Mouse (Mus musculus): ENCODE data around the gene P2rx4. TPM values are rescaled to one million over a fixed set of nuclear protein-coding genes. Genes with fewer than 3 reads are reported as not detected.
"Not testable (repeated sequence)": the region's sequence is repeated elsewhere in the genome, so short reads cannot be mapped to it uniquely, and the experiment has no call there.

Gene P2rx4
- polyA plus RNA-seq (2016; fragmentation: Nextera tagmentation; extraction: Ambion mirVana), result 14.9 and 16.3 TPM in 2 replicates

DNA sequence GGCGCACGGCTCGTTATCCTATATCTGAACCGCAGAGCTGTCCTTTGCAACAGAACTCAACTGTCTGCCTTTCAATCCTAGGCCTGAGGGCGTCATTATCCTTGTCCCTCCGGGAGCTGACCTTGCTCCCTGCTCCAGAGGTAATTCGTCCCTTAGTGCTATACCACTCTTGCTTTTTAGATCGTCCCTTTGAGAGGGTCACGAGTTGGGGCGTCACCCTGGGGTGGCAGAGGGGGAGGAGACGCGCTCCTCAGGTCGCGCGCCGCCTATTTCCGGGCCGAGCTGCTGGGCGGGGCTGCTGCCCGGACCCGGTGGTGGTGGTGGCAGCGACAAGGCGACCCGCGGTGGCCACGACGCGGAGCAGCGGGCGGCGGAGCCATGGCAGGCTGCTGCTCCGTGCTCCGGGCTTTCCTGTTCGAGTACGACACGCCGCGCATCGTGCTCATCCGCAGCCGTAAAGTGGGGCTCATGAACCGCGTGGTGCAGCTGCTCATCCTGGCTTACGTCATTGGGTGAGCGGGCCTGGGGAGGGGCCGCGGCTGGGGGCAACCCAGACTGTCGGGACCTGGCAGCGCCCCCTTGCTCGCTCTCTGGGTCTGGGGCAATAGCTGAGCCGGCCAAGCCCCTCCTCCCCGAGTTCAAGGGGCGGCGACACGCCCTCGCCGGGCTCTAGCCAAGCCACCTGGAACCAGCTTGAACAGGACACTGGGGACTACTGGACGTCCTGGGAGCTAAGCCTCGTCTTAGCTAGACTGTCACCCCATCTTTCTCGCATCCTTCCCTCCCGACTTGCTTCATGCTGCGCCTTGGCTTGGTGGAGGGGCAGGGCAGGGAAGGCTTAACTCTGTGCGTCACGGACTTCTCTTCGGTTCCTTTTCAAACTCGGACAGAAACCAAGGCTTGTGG is at the start of gene P2rx4:
Gene P2rx4, plus strand, starts transcription at position 269 of the 906 bp plus-strand sequence.
- Histone ChIP-seq H3K9me3 (no peaks in the 10 kb centered on the region), H3K36me3 (no peaks in the 10 kb centered on the region), H3K27ac (peak within 1 kb of the TSS; percentile 89), H3K4me3 (peak within 1 kb of the TSS; percentile 68), H3K4me1 (peaks cover 27% of the 10 kb centered on the region), H3K27me3 (ENCODE audit: insufficient read depth, poor library complexity, severe bottlenecking) (no peaks in the 10 kb centered on the region)
- peak; percentile 93 for DNase-seq (ENCODE audit: low spot score)
- 1% methylated on average over 66 of the region's 66 CpGs for WGBS

GRCm38 (mm10) chr5:122662501-122662900 is 44.8 kb upstream of the P2rx4 start:
- H3K4me3 ChIP-seq, result no peak overlapping the region
- H3K27ac ChIP-seq, result peak overlapping the region; percentile 19; the same call in 1 of the 2 replicates
- no peaks in the 10 kb centered on the region for H3K36me3 ChIP-seq
- no peaks in the 10 kb centered on the region for H3K27me3 ChIP-seq (ENCODE audit: insufficient read depth, poor library complexity, severe bottlenecking)
- no peaks in the 10 kb centered on the region for H3K9me3 ChIP-seq
- WGBS, result 92% methylated on average over 6 of the region's 6 CpGs
- no peak for DNase-seq (ENCODE audit: low spot score)
- H3K4me1 ChIP-seq, result peaks cover 15% of the 10 kb centered on the region

- no peak for DNase-seq (ENCODE audit: low spot score)
- Histone ChIP-seq H3K27ac (no peak overlapping the region), H3K36me3 (no peaks in the 10 kb centered on the region), H3K27me3 (ENCODE audit: insufficient read depth, poor library complexity, severe bottlenecking) (no peaks in the 10 kb centered on the region), H3K4me1 (peaks cover 15% of the 10 kb centered on the region), H3K9me3 (no peaks in the 10 kb centered on the region), H3K4me3 (no peak overlapping the region)
- 57% methylated on average over 5 of the region's 5 CpGs for WGBS
Observed at GRCm38 (mm10) chr5:122665036-122665435, 42.3 kb upstream of the P2rx4 start.

DNA sequence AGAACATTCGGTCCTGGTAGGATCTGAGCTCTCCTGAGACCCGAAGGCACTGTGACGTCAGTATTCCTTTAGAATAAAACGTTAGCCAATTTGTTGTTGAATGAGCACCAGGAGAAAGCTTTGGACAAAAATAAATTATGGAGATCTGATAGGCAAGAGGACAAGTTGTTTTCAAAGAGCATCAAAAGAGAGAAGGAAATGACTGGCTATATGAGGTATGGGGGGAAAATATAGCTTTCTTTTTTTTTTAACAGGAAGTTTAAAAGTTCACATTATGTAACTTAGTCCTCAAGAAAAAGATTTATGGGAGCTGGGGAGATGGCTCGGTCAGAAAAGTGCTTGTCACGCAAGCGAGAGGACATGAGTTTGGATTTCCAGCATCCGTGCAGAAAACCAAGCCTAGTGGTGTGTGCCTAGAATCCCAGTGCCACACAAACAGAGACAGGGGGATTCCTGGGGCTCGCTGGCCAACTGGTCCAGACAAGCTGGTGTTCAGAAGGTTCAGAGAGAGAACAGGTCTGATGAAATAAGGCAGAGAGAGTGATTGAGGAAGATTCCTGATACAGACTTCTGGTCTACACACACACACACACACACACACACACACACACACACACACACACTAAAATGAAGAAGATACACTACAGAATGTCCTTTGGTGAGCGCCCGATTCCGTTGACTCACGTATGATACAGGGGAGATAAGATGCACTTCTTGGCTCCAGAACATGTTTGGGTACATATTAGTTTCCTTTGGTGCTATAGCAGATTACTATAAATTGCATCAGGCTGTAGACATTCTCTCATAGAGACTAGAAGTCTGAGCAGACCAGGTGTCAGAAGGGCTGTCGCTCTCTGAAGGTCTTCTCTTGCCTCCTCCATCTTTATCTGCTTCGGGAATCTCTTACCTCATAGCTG is 38.1 kb upstream of the P2rx4 start:
- DNase-seq (ENCODE audit: low spot score), result no peak
- WGBS, result 76% methylated on average over 15 of the region's 15 CpGs
- Histone ChIP-seq H3K4me1 (peaks cover 8% of the 10 kb centered on the region; the same call in 1 of the 2 replicates), H3K27me3 (ENCODE audit: insufficient read depth, poor library complexity, severe bottlenecking) (no peaks in the 10 kb centered on the region), H3K4me3 (no peak overlapping the region), H3K36me3 (no peaks in the 10 kb centered on the region), H3K27ac (no peak overlapping the region), H3K9me3 (no peaks in the 10 kb centered on the region)

- not testable (repeated sequence) for H3K27me3 ChIP-seq (ENCODE audit: insufficient read depth, poor library complexity, severe bottlenecking); H3K9me3 ChIP-seq; H3K27ac ChIP-seq; H3K4me1 ChIP-seq; DNase-seq (ENCODE audit: low spot score); H3K4me3 ChIP-seq; H3K36me3 ChIP-seq
- 68% methylated on average over 7 of the region's 7 CpGs for WGBS
Observed at GRCm38 (mm10) chr5:122671641-122672040, 35.7 kb upstream of the P2rx4 start.

DNA sequence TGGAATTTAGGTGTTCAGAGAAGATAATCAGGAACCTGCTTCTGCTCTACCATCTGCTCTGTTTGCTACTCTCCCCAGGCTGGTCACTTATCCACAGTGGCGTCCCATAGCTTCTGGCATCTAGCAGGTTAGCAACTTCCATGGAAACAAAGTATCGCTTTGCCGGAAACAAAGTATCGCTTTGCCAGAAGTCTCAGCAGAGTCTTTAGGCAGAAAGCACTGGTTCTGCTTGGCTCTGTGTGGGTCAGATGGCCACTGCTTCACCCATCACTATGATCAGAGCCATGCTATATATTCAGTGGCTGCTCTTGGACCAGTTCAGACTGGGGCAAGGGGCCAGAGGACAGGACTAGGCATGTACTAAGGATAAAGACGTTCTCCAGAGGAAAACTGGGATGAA is 35.0 kb upstream of the P2rx4 start:
- DNase-seq (ENCODE audit: low spot score), result no peak

DNA sequence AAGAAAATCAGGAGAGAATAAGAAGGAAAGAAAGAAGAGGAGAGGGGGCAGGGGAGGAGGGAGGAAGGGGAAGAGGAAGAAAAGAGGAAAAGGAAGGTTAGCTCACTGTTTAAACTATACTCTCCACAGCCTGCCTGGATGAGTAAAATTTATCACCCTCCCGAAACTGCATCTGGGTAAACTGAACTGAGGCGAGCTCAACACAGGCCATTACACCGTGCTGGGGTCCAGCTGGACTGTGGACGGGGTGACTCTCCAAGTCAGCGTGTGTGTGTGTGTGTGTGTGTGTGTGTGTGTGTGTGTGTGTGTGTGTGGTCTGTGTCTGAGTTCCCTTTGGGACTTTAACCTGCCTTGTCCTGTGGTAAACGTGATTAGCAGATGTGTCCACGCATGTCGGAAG is 31.3 kb upstream of the P2rx4 start:
- 89% methylated on average over 8 of the region's 8 CpGs for WGBS
- no peaks in the 10 kb centered on the region for H3K9me3 ChIP-seq
- H3K27ac ChIP-seq, result no peak overlapping the region
- H3K4me3 ChIP-seq, result no peak overlapping the region
- H3K27me3 ChIP-seq (ENCODE audit: insufficient read depth, poor library complexity, severe bottlenecking), result no peaks in the 10 kb centered on the region
- 0 out of 2 replicates have a peak, but pooled peaks cover 3% of the 10 kb centered on the region for H3K4me1 ChIP-seq
- no peaks in the 10 kb centered on the region for H3K36me3 ChIP-seq
- DNase-seq (ENCODE audit: low spot score), result no peak

More for the DNA sequence above, 35.0 kb upstream of the P2rx4 start:
- no peak overlapping the region for H3K4me3 ChIP-seq
- WGBS, result 82% methylated on average over 5 of the region's 5 CpGs
- H3K4me1 ChIP-seq, result no peaks in the 10 kb centered on the region
- no peaks in the 10 kb centered on the region for H3K36me3 ChIP-seq
- H3K9me3 ChIP-seq, result no peaks in the 10 kb centered on the region
- no peaks in the 10 kb centered on the region for H3K27me3 ChIP-seq (ENCODE audit: insufficient read depth, poor library complexity, severe bottlenecking)
- H3K27ac ChIP-seq, result no peak overlapping the region

DNA sequence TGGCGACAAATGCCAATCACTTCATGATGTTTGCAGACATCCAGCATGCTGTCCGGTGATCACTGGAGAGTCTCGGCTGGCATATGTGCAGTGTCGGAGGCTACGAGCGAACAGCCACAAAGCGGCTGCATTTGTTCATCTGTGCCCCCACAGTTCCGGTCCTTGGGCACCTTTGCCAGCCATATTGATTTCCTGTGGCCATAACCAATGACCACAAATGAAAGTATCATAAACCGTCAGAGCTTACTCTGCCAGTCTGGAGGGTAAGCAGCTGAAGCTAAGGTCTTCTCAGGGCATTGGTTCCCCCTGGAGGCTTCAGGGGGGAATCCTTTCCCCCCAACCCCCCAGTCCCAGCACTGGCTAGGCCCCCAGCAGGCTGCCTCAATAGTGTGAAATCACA is 29.4 kb upstream of the P2rx4 start:
- DNase-seq (ENCODE audit: low spot score), result no peak
- Histone ChIP-seq H3K4me1 (0 out of 2 replicates have a peak, but pooled peaks cover 3% of the 10 kb centered on the region), H3K4me3 (no peak overlapping the region), H3K36me3 (no peaks in the 10 kb centered on the region), H3K9me3 (no peaks in the 10 kb centered on the region), H3K27ac (no peak overlapping the region), H3K27me3 (ENCODE audit: insufficient read depth, poor library complexity, severe bottlenecking) (no peaks in the 10 kb centered on the region)
- WGBS, result 91% methylated on average over 9 of the region's 9 CpGs

- Histone ChIP-seq H3K4me1 (0 out of 2 replicates have a peak, but pooled peaks cover 6% of the 10 kb centered on the region), H3K9me3 (no peaks in the 10 kb centered on the region), H3K36me3 (no peaks in the 10 kb centered on the region), H3K27ac (no peak overlapping the region), H3K4me3 (no peak overlapping the region), H3K27me3 (ENCODE audit: insufficient read depth, poor library complexity, severe bottlenecking) (no peaks in the 10 kb centered on the region)
- WGBS, result 83% methylated on average over 8 of the region's 8 CpGs
- no peak for DNase-seq (ENCODE audit: low spot score)
Observed at GRCm38 (mm10) chr5:122679881-122680280, 27.5 kb upstream of the P2rx4 start.

GRCm38 (mm10) chr5:122681276-122681675 is 26.1 kb upstream of the P2rx4 start:
- Histone ChIP-seq H3K4me3 (no peak overlapping the region), H3K36me3 (no peaks in the 10 kb centered on the region), H3K27me3 (ENCODE audit: insufficient read depth, poor library complexity, severe bottlenecking) (no peaks in the 10 kb centered on the region), H3K4me1 (0 out of 2 replicates have a peak, but pooled peaks cover 6% of the 10 kb centered on the region), H3K9me3 (no peaks in the 10 kb centered on the region), H3K27ac (no peak overlapping the region)
- WGBS, result 76% methylated on average over 12 of the region's 12 CpGs
- DNase-seq (ENCODE audit: low spot score), result no peak

DNA sequence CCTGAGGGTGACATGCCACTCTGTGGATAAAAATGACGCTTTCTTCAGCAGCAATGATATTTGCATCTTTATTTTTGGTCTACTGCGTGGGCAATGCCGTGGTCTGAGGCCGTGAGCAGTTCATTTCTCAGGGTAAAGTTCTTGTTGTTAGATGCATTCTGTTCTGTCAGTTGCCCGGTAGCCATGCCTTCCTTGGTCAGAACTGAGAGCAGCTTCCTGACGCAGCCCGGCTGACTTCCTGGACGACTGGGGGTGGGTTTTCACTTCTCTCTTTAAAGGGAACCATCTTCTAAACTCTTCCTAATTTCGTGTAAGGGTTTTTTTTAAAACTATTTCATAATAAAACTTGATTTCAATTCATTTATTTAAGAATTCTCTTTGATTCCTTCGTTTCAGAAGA is 23.4 kb upstream of the P2rx4 start:
- no peak overlapping the region for H3K4me3 ChIP-seq
- WGBS, result 69% methylated on average over 10 of the region's 10 CpGs
- no peak for DNase-seq (ENCODE audit: low spot score)
- no peaks in the 10 kb centered on the region for H3K9me3 ChIP-seq
- no peaks in the 10 kb centered on the region for H3K27me3 ChIP-seq (ENCODE audit: insufficient read depth, poor library complexity, severe bottlenecking)
- H3K27ac ChIP-seq, result no peak overlapping the region
- H3K4me1 ChIP-seq, result 0 out of 2 replicates have a peak, but pooled peaks cover 6% of the 10 kb centered on the region
- no peaks in the 10 kb centered on the region for H3K36me3 ChIP-seq

DNA sequence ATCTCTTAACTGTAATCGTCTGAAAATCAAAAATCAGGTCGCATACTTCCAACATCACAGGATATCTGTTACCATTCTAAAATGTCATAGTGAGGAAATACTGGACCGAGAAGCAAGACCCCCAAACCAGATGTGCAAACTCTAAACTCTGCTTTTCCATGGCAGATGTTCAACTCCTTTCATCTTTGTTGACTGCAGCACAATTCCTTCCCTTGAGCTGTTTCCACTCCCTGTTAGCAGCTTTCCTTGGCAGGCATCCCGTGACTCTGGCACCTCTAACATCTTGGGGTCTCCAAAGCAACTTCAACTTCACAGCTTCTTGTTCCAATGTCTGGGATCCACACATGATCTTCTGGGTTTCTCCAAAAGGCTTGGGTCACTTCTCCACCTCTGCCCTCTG is 20.0 kb upstream of the P2rx4 start:
- 80% methylated on average over 4 of the region's 4 CpGs for WGBS
- Histone ChIP-seq H3K9me3 (no peaks in the 10 kb centered on the region), H3K36me3 (no peaks in the 10 kb centered on the region), H3K27me3 (ENCODE audit: insufficient read depth, poor library complexity, severe bottlenecking) (no peaks in the 10 kb centered on the region), H3K4me1 (0 out of 2 replicates have a peak, but pooled peaks cover 3% of the 10 kb centered on the region), H3K4me3 (no peak overlapping the region), H3K27ac (no peak overlapping the region)
- DNase-seq (ENCODE audit: low spot score), result no peak

All from heart, embryonic 10.5 days (tissue).